Mouse (Mus musculus) myocyte (in vitro differentiated cells): ENCODE data around the gene Afg1l. TPM values are rescaled to one million over a fixed set of nuclear protein-coding genes. Genes with fewer than 3 reads are reported as not detected.

Experiments used
- H3K27me3 ChIP-seq: one replicate; pipeline ENCODE4 v1.6.1; 2011; ENCODE audit not compliant: control insufficient read depth, insufficient read depth, insufficient read length
- H3K36me3 ChIP-seq: one replicate; pipeline ENCODE4 v1.6.1; 2011; ENCODE audit not compliant: control insufficient read depth, insufficient read depth
- H3K4me2 ChIP-seq: one replicate; pipeline ENCODE4 v1.6.1; 2011; ENCODE audit warnings: low read depth, control low read depth
- H3K4me3 ChIP-seq: one replicate; pipeline ENCODE4 v1.5.1; 2011; ENCODE audit warnings: mild to moderate bottlenecking, control low read depth, moderate library complexity
- H3K79me2 ChIP-seq: one replicate; pipeline ENCODE4 v1.6.1; 2011; ENCODE audit not compliant: control insufficient read depth, insufficient read depth
- H3ac ChIP-seq: one replicate; pipeline ENCODE4 v1.6.1; 2011; ENCODE audit not compliant: control insufficient read depth, insufficient read length
- CEBPB ChIP-seq: IDR thresholded peaks from 2 replicates; pipeline ENCODE4 v1.6.1; 2011; ENCODE audit warnings: mild to moderate bottlenecking, moderate library complexity; ENCODE audit not compliant: poor library complexity, insufficient read depth, severe bottlenecking
- E2F4 ChIP-seq: IDR thresholded peaks from one replicate; pipeline ENCODE4 v1.6.1; 2011; ENCODE audit warnings: mild to moderate bottlenecking, control low read depth, moderate library complexity; ENCODE audit not compliant: insufficient read depth
- MAX ChIP-seq: IDR thresholded peaks from one replicate; pipeline ENCODE4 v1.6.1; 2011; ENCODE audit warnings: low read depth, mild to moderate bottlenecking, control low read depth
- MYOD1 ChIP-seq, 3 experiments: IDR thresholded peaks; one replicate each; pipeline ENCODE4 v1.6.1; 2011; ENCODE audit warnings: control low read depth in 2 of 3, low read depth in 2 of 3, mild to moderate bottlenecking in 2 of 3, moderate library complexity in 1 of 3; ENCODE audit not compliant: insufficient read length in 2 of 3, control insufficient read depth in 1 of 3
- MYOG ChIP-seq, 3 experiments: IDR thresholded peaks; one replicate each; pipeline ENCODE4 v1.6.1; 2011; ENCODE audit warnings: control low read depth in 2 of 3, low read depth in 2 of 3, mild to moderate bottlenecking in 2 of 3; ENCODE audit not compliant: insufficient read length in 2 of 3, control insufficient read depth in 1 of 3, insufficient read depth in 1 of 3
- POLR2A ChIP-seq: IDR thresholded peaks from one replicate; pipeline ENCODE4 v1.6.1; 2011; ENCODE audit warnings: low read depth, mild to moderate bottlenecking, control low read depth, moderate library complexity; ENCODE audit not compliant: insufficient read length
- POLR2AphosphoS2 ChIP-seq: IDR thresholded peaks from one replicate; pipeline ENCODE4 v1.6.1; 2011; ENCODE audit warnings: low read depth, control low read depth; ENCODE audit not compliant: insufficient read length
- REST ChIP-seq: IDR thresholded peaks from one replicate; pipeline ENCODE4 v1.6.1; 2011; ENCODE audit warnings: mild to moderate bottlenecking, control low read depth, moderate library complexity; ENCODE audit not compliant: insufficient read depth, insufficient read length
- SRF ChIP-seq: IDR thresholded peaks from one replicate; pipeline ENCODE4 v1.6.1; 2011; ENCODE audit warnings: low read depth; ENCODE audit not compliant: control insufficient read depth, insufficient read length
- TCF12 ChIP-seq: IDR thresholded peaks from one replicate; pipeline ENCODE4 v1.6.1; 2011; ENCODE audit warnings: mild to moderate bottlenecking, control low read depth; ENCODE audit not compliant: poor library complexity, insufficient read depth, severe bottlenecking
- TCF3 ChIP-seq: IDR thresholded peaks from one replicate; pipeline ENCODE4 v1.6.1; 2011; ENCODE audit warnings: low read depth, control low read depth; ENCODE audit not compliant: insufficient read length
- USF1 ChIP-seq: IDR thresholded peaks from one replicate; pipeline ENCODE4 v1.6.1; 2011; ENCODE audit warnings: low read depth, mild to moderate bottlenecking, control low read depth, moderate library complexity
- polyA plus RNA-seq: library from polyadenylated mRNA; unstranded; fragments of >200 nt; fragmentation: generic; extraction: Trizol; gene quantifications from one replicate; pipeline ENCODE4 v1.2.1, GENCODE M21; 2012; ENCODE audit warnings: missing spikeins

Gene Afg1l
- polyA plus RNA-seq, 1 experiment, result 6.5 TPM

DNA sequence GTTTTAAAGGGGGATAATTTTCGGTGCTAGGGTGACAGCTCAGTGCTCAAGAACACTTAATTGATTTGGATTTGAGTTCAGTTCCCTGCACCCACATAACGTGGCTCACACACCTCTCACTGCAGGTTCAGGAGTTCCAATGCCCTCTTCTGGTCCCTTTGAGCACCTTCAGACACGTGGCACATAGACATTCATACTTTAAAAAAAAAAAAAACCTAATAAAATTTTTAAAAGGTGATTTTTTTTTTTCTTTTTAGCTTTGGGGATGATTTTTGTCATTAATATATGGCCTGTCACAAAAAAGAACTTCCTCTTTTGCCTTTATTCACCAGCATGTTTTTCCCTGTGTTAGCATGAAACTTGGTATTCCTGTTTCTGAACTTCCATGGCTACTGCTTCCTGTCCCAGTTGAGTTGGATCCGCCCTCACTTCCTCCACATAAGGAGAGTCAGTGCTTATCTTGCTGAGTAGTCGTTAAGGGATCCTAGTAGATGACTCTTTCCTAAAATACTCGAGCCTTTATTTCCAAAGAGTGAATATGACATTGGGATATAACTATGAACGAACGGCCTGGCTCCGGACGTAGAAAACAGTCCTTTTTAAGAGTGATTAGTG, 25.8 kb upstream of the Afg1l start:
- Histone ChIP-seq H3K4me3 (no peak overlapping the region), H3K4me2 (peak overlapping the region; percentile 90), H3K27me3 (no peaks in the 10 kb centered on the region), H3K79me2 (peaks cover 68% of the 10 kb centered on the region), H3K36me3 (no peaks in the 10 kb centered on the region), H3ac (no peak overlapping the region)
- TF ChIP-seq E2F4 (no peak), TCF12 (no peak), CEBPB (no peak), MYOG (IDR thresholded peaks at IDR 0.05; ENCODE audit: control insufficient read depth in 1 of 3, insufficient read depth in 1 of 3, insufficient read length in 2 of 3, low read depth in 2 of 3) (no peak), MYOD1 (IDR thresholded peaks at IDR 0.05; ENCODE audit: control insufficient read depth in 1 of 3, insufficient read length in 2 of 3, low read depth in 2 of 3) (no peak), REST (no peak), SRF (no peak), TCF3 (no peak), USF1 (no peak), POLR2AphosphoS2 (no peak), MAX (no peak)

DNA sequence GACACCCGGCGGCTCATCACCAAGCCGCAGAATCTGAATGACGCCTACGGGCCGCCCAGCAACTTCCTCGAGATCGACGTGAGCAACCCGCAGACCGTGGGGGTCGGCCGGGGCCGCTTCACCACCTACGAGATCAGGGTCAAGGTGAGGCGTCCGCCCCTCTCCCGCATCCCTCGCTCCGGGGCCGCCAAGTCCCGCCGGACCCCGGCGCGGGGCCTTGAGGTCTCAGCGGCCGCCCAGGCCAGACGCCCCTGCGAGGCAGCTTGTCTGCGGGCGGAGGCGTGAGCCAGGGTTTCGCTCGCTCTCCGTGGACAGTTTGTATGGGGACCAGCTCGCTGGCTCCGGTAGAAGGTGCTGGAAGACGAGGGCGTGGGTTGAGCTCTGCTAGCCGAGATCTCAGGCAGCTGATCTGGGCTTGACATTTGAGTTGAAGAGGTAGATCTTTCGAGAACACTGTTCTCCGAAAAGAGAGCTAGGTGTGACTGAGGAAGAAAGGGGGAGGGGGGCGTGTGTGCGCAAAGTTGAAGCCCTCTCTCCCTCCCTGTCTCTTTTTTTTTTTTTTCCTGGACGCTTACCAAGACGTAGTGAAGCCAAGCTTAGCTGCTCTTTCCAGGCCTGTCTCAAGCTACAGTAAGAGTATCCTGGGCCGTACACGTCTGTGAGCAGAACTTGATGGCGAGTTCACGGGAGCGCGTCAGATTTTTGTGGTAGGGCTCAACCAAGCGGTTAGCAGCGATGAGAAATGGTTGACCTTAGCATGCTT, 24.2 kb upstream of the Afg1l start:
- TF ChIP-seq MYOD1 (IDR thresholded peaks at IDR 0.05; ENCODE audit: control insufficient read depth in 1 of 3, insufficient read length in 2 of 3, low read depth in 2 of 3), result no peak
- Histone ChIP-seq H3K79me2 (peaks cover 51% of the 10 kb centered on the region), H3K36me3 (no peaks in the 10 kb centered on the region), H3K27me3 (no peaks in the 10 kb centered on the region), H3K4me3 (peak overlapping the region; percentile 61), H3K4me2 (peak overlapping the region; percentile 90), H3ac (peak overlapping the region; percentile 39)

DNA sequence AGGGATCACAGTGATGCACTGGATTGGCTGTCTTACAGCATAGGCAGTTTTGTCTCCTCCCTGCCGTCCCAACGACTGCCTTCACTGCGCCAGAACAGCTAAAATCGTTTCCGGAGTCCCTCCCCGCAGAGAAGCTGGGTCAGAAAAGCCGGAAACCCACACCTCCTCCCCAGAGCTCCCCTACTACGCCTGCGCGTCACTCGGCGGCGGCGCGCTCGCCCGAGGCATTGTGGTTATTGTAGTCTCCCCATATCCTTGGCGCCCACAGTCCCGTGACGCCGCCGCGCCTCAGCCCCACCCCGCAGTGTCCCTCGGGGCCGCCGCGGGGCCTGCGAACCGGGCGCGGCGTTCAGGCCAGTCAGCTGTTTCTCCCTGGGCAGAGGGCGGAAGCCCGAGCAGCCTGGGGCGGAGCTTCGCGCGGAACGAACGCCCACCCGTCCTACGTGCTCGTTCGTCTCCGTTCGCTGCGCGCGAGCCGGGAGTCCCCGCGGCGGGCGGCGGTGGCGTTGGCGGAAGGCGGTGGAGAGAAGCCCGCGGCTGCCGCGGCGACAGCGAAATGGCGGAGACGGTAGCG, 23.5 kb upstream of the Afg1l start, which contains the start of gene Snx3:
Snx3 (plus strand) TSS at position 256 of the 574 bp plus-strand sequence.
- Histone ChIP-seq H3ac (peak within 1 kb of the TSS; percentile 39), H3K4me3 (peak within 1 kb of the TSS; percentile 61), H3K36me3 (no peaks in the 10 kb centered on the region), H3K4me2 (peak within 1 kb of the TSS; percentile 90), H3K79me2 (peaks cover 44% of the 10 kb centered on the region), H3K27me3 (no peaks in the 10 kb centered on the region)
- no peak for TF ChIP-seq SRF
- TF ChIP-seq POLR2A, result peak; percentile 94
- TF ChIP-seq CEBPB, result no peak
- peak; percentile 87 for TF ChIP-seq POLR2AphosphoS2
- peak in 2 of 3 experiments; percentile 56 to 91 for TF ChIP-seq MYOG (IDR thresholded peaks at IDR 0.05; ENCODE audit: control insufficient read depth in 1 of 3, insufficient read depth in 1 of 3, insufficient read length in 2 of 3, low read depth in 2 of 3)
- TF ChIP-seq MYOD1 (IDR thresholded peaks at IDR 0.05; ENCODE audit: control insufficient read depth in 1 of 3, insufficient read length in 2 of 3, low read depth in 2 of 3), result peak in 2 of 3 experiments; percentile 54 to 78
- no peak for TF ChIP-seq USF1

DNA sequence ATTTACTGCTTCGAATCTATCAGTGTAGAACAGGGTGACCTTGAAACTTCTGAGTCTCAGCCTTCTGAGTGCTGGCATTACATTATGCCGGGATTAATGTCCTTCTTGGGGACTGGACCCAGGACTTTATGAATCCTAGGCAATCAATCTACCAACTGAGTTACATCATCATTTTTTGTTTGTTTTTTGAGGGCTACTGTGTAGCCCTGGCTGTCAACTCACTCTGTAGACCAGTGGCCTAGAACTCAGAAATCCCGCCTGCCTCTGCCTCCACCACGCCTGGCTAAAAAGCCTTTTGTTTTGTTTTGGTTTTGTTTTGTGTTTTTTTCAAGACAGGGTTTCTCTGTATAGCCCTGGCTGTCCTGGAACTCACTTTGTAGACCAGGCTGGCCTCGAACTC, 22.8 kb upstream of the Afg1l start:
- Histone ChIP-seq H3K4me2 (peak overlapping the region; percentile 73), H3K4me3 (peak overlapping the region; percentile 61)
- TF ChIP-seq SRF (no peak), MAX (no peak), E2F4 (no peak)

DNA sequence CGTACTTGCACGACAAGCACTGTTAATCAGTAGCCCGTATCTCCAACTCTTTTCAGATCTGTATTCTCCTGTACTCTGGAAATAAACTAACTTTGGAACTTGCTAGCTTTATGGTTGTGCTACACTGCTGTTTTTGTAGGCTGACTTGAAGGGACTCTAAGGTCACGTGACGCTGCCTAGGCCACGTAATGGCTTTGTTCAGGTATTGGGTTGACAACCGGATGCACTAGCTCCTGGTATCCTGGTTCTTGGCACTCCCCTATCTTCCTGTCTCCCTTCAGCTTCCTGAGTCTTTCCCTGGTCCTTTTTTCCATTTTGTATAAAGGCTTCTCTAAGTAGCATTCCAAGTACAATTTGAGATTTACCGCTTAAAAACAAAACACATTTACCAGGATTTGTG, 22.2 kb upstream of the Afg1l start:
- no peaks in the 10 kb centered on the region for H3K27me3 ChIP-seq
- TF ChIP-seq REST (no peak), TCF3 (no peak), E2F4 (no peak), POLR2A (no peak), MYOG (IDR thresholded peaks at IDR 0.05; ENCODE audit: control insufficient read depth in 1 of 3, insufficient read depth in 1 of 3, insufficient read length in 2 of 3, low read depth in 2 of 3) (no peak), CEBPB (no peak), TCF12 (no peak), MAX (no peak), USF1 (no peak), POLR2AphosphoS2 (no peak), MYOD1 (IDR thresholded peaks at IDR 0.05; ENCODE audit: control insufficient read depth in 1 of 3, insufficient read length in 2 of 3, low read depth in 2 of 3) (no peak), SRF (no peak)
- H3K4me3 ChIP-seq, result no peak overlapping the region

More for the DNA sequence above, 22.8 kb upstream of the Afg1l start:
- no peaks in the 10 kb centered on the region for H3K27me3 ChIP-seq
- no peak overlapping the region for H3ac ChIP-seq
- H3K79me2 ChIP-seq, result peaks cover 37% of the 10 kb centered on the region
- H3K36me3 ChIP-seq, result no peaks in the 10 kb centered on the region

More for the DNA sequence above, 22.2 kb upstream of the Afg1l start:
- no peaks in the 10 kb centered on the region for H3K36me3 ChIP-seq
- H3K4me2 ChIP-seq, result no peak overlapping the region
- H3K79me2 ChIP-seq, result peaks cover 32% of the 10 kb centered on the region
- no peak overlapping the region for H3ac ChIP-seq
